Mouse (Mus musculus): ENCODE results near the gene Polh. TPM values are rescaled to one million over a fixed set of nuclear protein-coding genes. Genes with fewer than 3 reads are reported as not detected.
A peak's percentile ranks its signal among the peaks of the same experiment; 100 is the strongest.

Polh gene
- polyA plus RNA-seq, 1 experiment = 4.3 TPM

DNA sequence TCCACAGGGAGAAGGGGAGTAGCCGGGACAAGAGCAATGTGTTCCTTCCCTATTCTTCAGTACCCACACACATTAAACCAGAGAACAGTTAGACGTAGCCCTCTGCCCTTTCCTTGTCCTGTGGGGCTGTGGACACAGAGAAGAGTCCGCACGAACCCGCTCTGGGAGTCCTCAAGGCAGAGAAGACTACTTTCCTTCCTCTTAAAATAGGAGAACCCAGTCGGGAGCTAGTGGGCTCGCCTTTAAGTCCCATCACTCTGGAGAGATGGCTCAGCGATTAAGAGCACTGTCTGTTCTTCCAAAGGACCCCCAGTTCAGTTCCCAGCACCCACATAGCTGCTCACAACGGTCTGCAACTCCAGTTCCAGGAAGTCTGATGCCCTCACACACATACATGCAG is 40.7 kb downstream of the Polh start:
- H3K4me3 ChIP-seq (ENCODE audit: insufficient read depth, low read depth, low read length) = peak overlapping the region; percentile 83
- peak overlapping the region; percentile 83 for H3K27ac ChIP-seq (replicated peaks; ENCODE audit: low read depth, low read length)
- peaks cover 16% of the 10 kb centered on the region for H3K4me1 ChIP-seq (ENCODE audit: control insufficient read depth, insufficient read depth, insufficient read length, low read length)

GRCm38 (mm10) chr17:46161179-46161578 is 41.3 kb downstream of the Polh start:
- H3K4me1 ChIP-seq (ENCODE audit: control insufficient read depth, insufficient read depth, insufficient read length, low read length) = peaks cover 16% of the 10 kb centered on the region
- peak overlapping the region; percentile 83 for H3K4me3 ChIP-seq (ENCODE audit: insufficient read depth, low read depth, low read length)
- H3K27ac ChIP-seq (replicated peaks; ENCODE audit: low read depth, low read length) = peak overlapping the region; percentile 83

DNA sequence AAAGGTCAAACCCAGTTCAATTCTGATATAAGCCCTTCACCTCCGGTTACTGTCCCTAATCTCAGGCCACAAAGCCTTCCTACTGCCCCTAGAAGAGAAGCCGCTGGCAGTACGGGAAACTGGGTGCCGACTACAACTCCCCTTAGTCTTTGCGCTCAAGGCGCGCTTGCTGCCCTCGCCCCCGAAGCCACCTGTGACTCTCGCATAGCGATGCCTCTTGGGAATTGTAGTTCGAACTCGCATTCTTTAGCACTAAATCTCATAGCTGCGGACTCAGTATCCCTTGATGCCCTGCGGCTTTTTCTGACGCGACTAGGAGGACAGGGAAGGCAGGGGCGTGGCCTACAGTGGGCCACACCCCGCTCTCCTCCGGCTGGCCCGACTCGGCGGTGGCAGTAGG is 41.8 kb downstream of the Polh start, which contains the start of gene Gtpbp2:
Gene Gtpbp2 (plus strand): TSS at position 347 of the 400 bp plus-strand sequence.
- Histone ChIP-seq H3K27ac (replicated peaks; ENCODE audit: low read depth, low read length) (peak within 1 kb of the TSS; percentile 99), H3K4me1 (ENCODE audit: control insufficient read depth, insufficient read depth, insufficient read length, low read length) (peaks cover 16% of the 10 kb centered on the region), H3K4me3 (ENCODE audit: insufficient read depth, low read depth, low read length) (peak within 1 kb of the TSS; percentile 83)

DNA sequence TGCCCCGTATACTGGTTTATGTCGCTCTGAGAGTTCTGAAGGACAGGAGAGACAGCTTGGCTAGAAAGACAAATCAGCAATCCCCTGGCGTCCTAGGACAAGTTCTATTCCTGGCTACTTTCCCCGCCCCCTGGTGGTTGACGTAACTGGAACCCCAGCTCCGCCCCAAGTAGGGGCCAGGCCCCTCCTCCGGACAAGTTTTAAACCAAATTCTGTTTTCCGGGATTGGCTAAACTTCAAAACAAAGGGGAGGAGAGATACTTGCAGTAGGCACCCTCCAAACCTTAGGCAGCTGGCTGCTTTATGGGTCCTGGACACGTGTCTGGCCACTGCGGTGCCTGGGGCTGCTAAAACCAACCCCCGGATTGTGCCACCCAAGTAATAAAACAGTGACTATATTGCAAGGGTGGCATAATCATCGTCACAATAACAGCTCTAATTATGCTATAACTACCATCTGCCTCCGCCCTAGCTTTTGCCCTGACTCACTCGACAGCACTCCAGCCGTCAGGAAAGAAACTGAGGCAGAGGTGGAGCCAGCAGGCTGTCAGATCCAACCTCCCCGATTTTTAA is 42.3 kb downstream of the Polh start:
- peak overlapping the region; percentile 99 for H3K27ac ChIP-seq (replicated peaks; ENCODE audit: low read depth, low read length)
- H3K4me3 ChIP-seq (ENCODE audit: insufficient read depth, low read depth, low read length) = peak overlapping the region; percentile 63
- peaks cover 16% of the 10 kb centered on the region for H3K4me1 ChIP-seq (ENCODE audit: control insufficient read depth, insufficient read depth, insufficient read length, low read length)

DNA sequence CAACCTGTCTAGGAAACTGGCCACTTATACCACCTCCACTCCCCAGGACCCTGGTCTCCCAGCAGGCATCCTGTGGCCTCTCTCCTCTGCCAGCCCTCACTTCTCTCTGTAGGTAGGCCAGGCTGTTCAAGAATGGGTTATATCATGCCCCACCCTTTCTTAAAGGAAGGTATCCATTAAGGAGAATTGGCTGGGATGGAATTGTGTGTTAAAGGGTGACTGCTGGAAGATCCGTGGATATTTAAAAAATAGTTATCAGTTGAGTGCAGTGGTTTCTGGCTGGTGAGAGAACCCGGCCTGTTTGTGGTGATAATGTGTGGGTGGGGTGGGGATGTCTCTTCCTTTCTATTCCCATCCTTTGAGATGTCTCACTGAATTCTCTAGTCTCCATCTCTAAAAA is 43.2 kb downstream of the Polh start:
- H3K27ac ChIP-seq (replicated peaks; ENCODE audit: low read depth, low read length) = no peak overlapping the region
- peaks cover 16% of the 10 kb centered on the region for H3K4me1 ChIP-seq (ENCODE audit: control insufficient read depth, insufficient read depth, insufficient read length, low read length)
- no peak overlapping the region for H3K4me3 ChIP-seq (ENCODE audit: insufficient read depth, low read depth, low read length)

DNA sequence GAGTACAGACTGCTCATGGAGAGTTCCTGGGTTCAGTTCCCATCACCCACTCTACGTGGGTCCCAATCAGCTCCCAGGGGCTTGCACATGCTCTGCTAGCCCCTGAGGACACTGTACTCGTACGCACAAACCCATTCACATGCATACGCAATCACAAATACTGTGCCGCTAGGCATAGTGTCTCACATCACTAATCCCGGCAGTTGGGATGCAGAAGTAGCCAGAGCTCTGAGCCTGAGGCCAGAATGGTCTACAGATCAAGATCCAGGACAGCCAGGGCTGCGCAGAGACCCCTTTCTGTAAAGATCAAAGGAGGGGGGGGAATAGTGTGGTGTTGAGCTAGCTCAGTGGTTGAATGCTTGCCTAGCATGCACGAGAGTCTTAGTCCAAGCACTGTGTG is 45.3 kb downstream of the Polh start:
- Histone ChIP-seq H3K4me3 (ENCODE audit: insufficient read depth, low read depth, low read length) (no peak overlapping the region), H3K4me1 (ENCODE audit: control insufficient read depth, insufficient read depth, insufficient read length, low read length) (peaks cover 10% of the 10 kb centered on the region), H3K27ac (replicated peaks; ENCODE audit: low read depth, low read length) (no peak overlapping the region)

GRCm38 (mm10) chr17:46156680-46157079 is 45.8 kb downstream of the Polh start:
- Histone ChIP-seq H3K27ac (replicated peaks; ENCODE audit: low read depth, low read length) (no peak overlapping the region), H3K4me1 (ENCODE audit: control insufficient read depth, insufficient read depth, insufficient read length, low read length) (peaks cover 5% of the 10 kb centered on the region; the same call in 1 of the 2 replicates), H3K4me3 (ENCODE audit: insufficient read depth, low read depth, low read length) (no peak overlapping the region)

DNA sequence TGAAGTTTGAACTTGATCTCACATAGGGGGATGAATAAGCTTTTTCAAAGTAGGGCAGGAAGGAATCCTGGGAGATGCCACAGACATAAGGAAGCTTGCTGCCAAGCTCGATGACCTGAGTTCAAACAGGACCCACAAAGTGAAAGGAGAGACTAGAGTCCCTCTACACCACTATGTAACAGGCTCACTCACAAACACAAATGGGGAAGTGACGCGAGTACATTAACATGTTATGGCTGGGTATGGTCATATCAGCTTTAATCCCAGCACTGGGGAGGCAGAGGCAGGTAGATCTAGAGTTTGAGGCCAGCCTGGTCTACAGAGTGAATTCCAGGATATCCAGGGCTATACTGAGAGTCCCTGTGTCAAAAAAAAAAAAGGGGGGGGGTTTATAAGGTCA is 48.1 kb downstream of the Polh start:
- H3K4me3 ChIP-seq (ENCODE audit: insufficient read depth, low read depth, low read length) = no peak overlapping the region
- no peak overlapping the region for H3K27ac ChIP-seq (replicated peaks; ENCODE audit: low read depth, low read length)
- H3K4me1 ChIP-seq (ENCODE audit: control insufficient read depth, insufficient read depth, insufficient read length, low read length) = no peaks in the 10 kb centered on the region; the same call in 1 of the 2 replicates

DNA sequence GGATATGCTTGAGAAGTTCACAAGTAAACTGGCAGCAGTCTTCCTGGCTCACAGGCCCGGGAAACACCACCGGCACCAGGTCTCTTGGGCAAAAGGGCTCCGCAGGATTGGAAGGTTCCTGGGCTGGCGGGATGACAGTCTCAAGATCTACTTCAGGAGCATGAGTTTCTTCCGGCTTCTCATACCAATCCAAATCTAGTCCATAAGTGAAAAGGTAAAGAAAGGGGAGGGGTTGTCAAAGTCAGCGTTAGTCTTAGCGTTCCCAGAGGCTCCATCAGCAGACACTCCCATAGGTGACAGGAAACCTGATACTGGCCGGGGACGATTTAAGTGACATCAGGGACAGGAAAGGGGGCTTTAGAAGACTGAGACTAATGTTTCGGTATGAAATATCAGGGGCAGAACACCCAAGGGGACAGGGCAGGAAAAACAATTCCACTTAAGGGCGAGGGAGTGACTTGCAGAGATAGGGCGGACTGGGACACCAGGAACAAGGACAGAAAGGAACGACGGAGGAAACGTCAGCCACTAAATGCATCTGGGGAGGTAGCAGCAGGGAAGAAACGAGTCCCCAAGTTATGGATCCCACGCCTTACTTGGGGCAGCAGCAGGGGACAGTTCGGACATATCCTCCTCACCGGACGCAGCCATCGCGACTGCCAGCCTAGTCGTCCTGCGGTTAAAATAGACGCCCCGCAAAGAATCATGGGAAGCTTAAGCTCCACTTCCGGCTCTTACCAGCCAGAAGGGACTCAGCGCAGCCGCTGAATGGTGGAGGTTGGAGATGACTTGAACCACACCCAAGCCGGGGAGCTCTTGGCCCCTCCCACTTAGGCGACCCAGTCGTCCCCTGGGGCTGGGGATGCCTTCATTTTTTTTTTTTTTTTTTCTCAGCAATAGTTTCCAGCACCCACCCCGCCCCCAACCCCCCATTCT is 49.3 kb downstream of the Polh start, which contains the start of gene Mad2l1bp:
Gene Mad2l1bp (minus strand): TSS at position 707 of the 936 bp plus-strand sequence.
- Histone ChIP-seq H3K27ac (replicated peaks; ENCODE audit: low read depth, low read length) (peak within 1 kb of the TSS; percentile 89), H3K4me3 (ENCODE audit: insufficient read depth, low read depth, low read length) (peak within 1 kb of the TSS; percentile 86), H3K4me1 (ENCODE audit: control insufficient read depth, insufficient read depth, insufficient read length, low read length) (no peaks in the 10 kb centered on the region)

DNA sequence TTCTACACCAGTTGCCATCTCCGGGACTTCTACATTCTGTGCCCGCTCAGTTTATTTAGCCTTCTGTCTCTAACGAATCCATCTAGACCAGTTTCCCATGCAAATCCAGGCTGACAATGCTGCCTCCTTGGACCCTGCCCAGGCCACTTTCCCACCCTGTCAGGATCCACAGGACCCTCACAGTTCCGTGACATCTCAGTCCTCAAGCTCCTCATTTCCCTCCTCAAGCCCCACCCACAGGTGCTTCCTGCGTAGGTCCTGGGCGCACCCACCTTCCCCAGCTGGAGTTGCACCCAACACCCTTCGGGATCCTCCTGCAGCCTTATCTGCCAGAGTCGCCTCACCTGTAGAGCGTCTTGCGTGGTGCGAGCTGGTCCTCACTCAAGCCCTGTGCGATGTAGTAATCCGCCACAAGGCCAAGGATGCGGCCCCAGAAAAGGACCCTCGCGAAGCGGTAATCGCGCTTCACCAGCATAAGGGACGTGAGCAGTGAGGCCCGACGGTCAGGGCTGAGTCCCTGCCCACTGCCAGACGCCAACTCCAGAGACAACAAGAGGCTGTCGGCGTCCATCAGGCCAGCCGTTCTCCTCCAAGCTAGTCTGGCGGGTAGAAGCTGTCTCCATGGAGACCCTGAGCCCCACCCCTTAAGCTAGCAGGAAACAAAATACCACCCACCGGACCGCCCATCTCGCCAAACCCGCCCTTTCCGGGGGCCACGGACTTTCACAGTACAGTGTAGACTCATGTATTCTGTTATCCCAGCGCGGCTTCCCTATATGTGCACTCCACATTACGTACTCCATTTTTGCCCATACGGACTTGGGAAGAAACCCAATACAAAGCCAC is 58.6 kb downstream of the Polh start, which contains the start of gene Rsph9:
Gene Rsph9 (minus strand): TSS at position 639 of the 846 bp plus-strand sequence.
- Histone ChIP-seq H3K27ac (replicated peaks; ENCODE audit: low read depth, low read length) (no peak within 1 kb of the TSS), H3K4me3 (ENCODE audit: insufficient read depth, low read depth, low read length) (peak within 1 kb of the TSS; percentile 38), H3K4me1 (ENCODE audit: control insufficient read depth, insufficient read depth, insufficient read length, low read length) (peaks cover 2% of the 10 kb centered on the region; the same call in 1 of the 2 replicates)

- peaks cover 2% of the 10 kb centered on the region; the same call in 1 of the 2 replicates for H3K4me1 ChIP-seq (ENCODE audit: control insufficient read depth, insufficient read depth, insufficient read length, low read length)
- no peak overlapping the region for H3K27ac ChIP-seq (replicated peaks; ENCODE audit: low read depth, low read length)
- H3K4me3 ChIP-seq (ENCODE audit: insufficient read depth, low read depth, low read length) = no peak overlapping the region
Observed at GRCm38 (mm10) chr17:46139872-46140271, 62.6 kb downstream of the Polh start.

DNA sequence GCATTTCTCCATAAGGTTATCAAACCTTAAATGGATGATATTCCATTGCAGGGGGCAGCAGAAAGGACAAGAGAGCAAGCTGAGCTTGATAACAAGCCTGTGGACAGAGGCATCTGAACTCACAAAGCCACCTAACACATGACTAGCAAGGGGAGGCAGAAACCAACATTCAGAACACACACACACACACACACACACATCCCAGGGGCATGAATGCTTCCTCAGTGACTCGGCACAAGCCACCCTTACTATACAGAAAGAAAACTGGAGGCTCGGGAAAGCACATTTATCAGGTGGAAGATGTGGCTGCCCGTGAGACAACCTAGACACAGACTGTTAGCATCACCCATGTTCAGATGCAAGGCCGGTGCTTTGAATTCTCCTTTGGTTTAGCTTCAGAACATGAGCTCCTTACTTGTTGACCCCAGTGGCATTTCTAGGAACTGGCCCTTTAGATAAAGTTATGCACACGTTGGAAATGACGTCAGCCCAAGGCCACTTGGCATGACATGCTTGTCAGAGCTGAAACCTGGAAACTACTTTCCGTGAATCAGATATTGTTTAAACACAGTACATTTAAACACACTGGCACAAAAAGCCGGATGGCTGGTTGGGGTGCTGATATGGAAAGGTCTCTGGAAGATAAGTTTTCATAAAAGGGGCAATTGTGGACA is 63.7 kb downstream of the Polh start:
- H3K27ac ChIP-seq (replicated peaks; ENCODE audit: low read depth, low read length) = no peak overlapping the region

DNA sequence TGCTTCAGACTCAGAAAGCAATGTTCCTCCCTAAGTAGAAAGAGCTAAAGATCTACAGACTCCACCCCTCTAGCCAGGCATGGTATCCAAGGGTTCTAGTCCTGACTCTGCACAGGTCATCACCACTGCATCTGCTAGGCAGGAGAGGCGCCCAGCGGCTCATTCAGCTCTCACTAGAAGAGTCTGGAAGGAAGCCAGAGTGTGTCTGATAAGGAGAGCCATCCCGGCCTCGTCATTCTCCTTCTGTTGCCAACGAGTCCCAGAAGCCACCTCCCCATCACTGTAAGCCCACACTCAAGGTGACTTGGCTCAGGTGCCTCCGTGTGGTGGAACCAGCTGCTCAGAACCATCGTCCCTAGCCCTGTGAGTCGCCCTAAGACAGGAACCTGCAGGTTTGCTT is 69.6 kb downstream of the Polh start:
- no peak overlapping the region for H3K27ac ChIP-seq (replicated peaks; ENCODE audit: low read depth, low read length)
- H3K4me3 ChIP-seq (ENCODE audit: insufficient read depth, low read depth, low read length) = no peak overlapping the region
- no peaks in the 10 kb centered on the region for H3K4me1 ChIP-seq (ENCODE audit: control insufficient read depth, insufficient read depth, insufficient read length, low read length)

More for the DNA sequence above, 63.7 kb downstream of the Polh start:
- peaks cover 1% of the 10 kb centered on the region; the same call in 1 of the 2 replicates for H3K4me1 ChIP-seq (ENCODE audit: control insufficient read depth, insufficient read depth, insufficient read length, low read length)
- no peak overlapping the region for H3K4me3 ChIP-seq (ENCODE audit: insufficient read depth, low read depth, low read length)

DNA sequence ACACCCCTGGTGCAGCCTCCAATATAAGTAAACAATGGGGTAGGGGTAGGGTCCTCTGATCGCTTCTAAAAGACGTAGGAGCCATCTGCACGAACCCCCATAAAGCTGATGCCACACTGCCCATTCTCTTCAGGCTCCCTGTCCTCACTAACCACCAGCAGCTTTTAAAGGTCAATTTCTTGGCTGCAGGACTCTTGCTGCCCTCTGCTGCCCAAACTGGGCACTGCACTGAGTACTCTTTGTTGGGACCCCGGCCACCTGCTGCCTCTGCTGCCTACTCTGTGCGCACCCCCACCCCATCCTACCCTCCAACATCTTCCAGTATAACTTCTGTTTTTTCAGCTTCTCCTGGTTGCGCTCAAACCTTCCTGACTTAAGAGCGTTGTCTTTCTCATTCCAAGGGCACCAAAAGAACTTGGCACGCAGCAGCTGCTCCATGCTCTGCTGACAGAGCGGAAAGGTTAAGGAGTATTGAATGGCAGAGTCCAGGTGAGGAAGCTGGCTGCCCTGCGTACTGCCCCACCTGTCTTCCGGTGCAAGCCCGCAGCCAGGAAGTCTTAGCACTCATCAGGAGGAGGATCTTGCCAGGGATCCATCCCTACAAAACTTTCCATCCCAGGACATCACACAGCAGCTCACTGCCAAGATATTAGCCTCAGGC is 70.3 kb downstream of the Polh start:
- Histone ChIP-seq H3K4me3 (ENCODE audit: insufficient read depth, low read depth, low read length) (no peak overlapping the region), H3K27ac (replicated peaks; ENCODE audit: low read depth, low read length) (no peak overlapping the region)

More for the DNA sequence above, 70.3 kb downstream of the Polh start:
- no peaks in the 10 kb centered on the region for H3K4me1 ChIP-seq (ENCODE audit: control insufficient read depth, insufficient read depth, insufficient read length, low read length)
